Mouse (Mus musculus): ENCODE data around the gene Nalcn.

DNA sequence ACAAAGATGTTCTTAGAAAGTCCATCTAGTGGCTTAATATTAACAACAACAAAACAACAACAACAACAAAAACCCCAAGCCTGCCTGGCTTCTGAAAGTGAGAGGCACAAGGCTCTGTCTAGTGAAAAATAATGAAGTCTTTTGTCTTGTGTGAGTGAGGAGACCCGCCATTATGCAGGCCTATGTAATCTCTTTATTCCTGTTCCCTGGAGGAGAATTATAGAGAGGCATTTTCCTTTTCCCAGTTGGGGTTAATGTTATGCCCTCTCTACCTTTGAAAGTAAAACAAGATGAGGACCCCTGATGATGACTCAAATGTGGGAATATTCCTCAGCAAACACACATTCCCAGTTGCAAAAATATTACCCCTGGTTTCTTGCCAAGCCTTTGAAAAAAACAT, 295.1 kb downstream of the Nalcn start:
- no peak for TF ChIP-seq CTCF (IDR thresholded peaks at IDR 0.05; ENCODE audit: low read depth, low read length)
- TF ChIP-seq POLR2A (IDR thresholded peaks at IDR 0.05; ENCODE audit: insufficient read depth, low read length), result no peak
- no peak for TF ChIP-seq EP300 (IDR thresholded peaks at IDR 0.05; ENCODE audit: insufficient read depth, low read depth, low read length)
